Mouse (Mus musculus): ENCODE data around the gene Card14.

- TF ChIP-seq CTCF (conservative IDR thresholded peaks at IDR 0.05; ENCODE audit: low read length) (no peak), POU5F1 (IDR thresholded peaks at IDR 0.05; ENCODE audit: borderline replicate concordance, low read length) (no peak)
Observed at GRCm38 (mm10) chr11:119359089-119359488, 51.5 kb downstream of the Card14 start.
